Mouse (Mus musculus) duodenum, adult 2 months (tissue): ENCODE data around the gene Pfkfb2. TPM values are rescaled to one million over a fixed set of nuclear protein-coding genes. Genes with fewer than 3 reads are reported as not detected.

Source experiments
- polyA plus RNA-seq: library from polyadenylated mRNA; depleted of rRNA; stranded (reverse); fragments of >200 nt; gene quantifications from 2 replicates; pipeline ENCODE4 v1.2.3, GENCODE M21; 2012; ENCODE audit warnings: low replicate concordance; rRNA removed

Pfkfb2 gene
- 3.2 and 4.8 TPM in 2 replicates for polyA plus RNA-seq

DNA sequence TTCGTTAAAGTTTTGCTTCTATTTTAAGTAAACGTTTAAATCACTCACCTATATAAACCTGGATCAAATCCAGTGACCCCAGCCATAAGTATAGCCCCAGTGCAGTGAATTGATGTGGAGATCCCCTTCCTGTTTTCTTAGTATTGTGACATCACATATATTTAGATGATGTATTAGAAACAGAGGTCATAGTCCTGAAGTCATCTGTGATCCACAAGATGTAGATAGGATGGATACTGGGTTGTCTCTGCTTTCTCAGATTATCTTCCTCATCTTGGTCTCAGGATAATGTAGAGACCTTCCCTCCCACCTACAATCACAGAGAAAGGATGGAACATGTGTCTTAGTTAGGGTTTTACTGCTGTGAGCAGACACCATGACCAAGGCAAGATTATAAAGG, at the start of gene Pfkfb2:
Gene Pfkfb2 (minus strand): TSS at position 101 of the 400 bp plus-strand sequence.

DNA sequence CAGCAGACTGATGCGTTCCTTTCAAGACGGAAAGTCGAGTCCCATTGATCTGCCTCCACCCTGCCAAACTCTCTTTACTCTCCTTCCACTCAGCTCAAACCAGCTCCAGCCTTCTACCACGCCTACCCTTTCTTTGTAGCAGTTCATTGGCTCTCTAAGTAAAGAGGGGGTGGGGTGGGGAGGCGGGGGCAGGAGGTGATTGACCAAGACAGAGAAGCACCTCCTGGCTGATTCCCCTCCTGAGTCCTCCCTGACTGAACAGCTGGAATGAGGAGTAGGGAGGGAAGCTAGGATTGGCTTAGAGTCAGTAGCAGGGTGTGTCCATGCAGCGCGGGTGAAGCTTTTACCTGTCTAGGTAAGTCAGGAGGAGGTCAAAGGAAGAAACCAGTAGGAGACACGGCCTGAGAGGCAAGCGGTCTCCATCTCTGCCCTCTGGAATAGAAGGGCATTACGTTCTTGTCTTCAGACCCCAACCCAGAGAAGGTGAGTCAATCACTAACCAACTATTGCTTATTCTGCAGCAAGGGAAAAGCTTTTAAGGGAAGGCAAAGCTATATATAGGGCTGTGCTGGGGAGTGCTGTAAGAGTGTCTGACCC, 2.8 kb upstream of the Pfkfb2 start, which contains the start of gene AA986860:
Gene AA986860 (plus strand): TSS at position 236 of the 597 bp plus-strand sequence.

GRCm38 (mm10) chr1:130717291-130717871, 11.7 kb downstream of the Pfkfb2 start, which contains the start of gene Yod1:
Yod1 (plus strand) TSS chr1:130717327.

DNA sequence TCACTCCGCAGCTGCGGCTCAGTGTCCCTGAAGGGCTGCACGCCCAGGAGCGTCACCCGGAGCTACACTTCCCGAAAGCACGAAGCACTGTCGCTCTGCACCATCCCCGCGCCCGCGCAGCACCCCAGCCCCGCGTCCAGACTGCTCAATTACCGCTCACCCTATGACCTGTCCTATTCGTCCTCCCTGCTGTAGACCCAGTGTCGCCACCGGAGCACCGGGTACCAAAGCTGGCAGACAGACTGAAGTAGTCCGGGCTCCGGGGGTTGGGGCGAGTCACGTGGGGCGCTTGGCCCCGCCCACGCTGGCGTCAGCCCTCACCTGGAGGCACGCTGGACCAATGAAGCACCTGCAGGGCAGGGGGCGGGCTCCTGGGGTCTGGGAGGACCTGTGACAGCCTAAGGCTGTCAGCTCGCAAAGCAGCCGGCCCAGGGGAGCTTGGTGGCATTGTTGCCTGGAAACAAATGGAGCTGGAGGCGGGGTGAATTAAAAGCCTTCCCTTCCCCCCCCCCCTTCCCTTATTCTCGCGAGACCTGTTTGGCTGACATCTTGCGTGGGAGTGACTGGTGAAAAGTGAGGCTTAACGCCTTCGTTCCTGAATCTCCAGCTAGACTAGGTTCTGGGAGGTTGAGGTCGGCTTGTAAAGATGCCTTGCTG, 13.4 kb downstream of the Pfkfb2 start, which contains the start of gene Gm29427:
Gene Gm29427 (minus strand): TSS at position 239 of the 657 bp plus-strand sequence.

DNA sequence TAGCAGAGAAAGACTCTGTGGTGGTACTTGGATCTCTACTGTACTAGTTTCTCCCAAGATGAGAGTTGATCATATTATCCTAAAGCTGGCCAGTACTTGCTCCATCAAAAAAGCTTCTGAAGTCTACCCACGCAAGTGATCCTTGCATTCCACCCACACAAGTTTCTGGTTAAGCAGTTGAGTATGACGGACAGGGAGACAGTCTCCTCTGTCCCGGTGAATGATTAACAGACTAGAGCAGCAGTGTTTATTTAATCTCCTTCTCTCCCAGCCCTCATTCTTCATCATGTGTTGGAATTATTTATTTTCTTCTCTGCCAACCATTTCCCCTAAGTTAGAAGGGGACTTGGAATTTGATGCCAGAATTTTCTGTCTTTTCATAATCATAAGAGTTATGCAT, 67.6 kb downstream of the Pfkfb2 start, which contains the start of gene C4bp:
Gene C4bp (minus strand): TSS at position 179 of the 400 bp plus-strand sequence.

Other genes with a start within 250 kb of the Pfkfb2 start
- gene Zp3r, start 99.6 kb downstream of the Pfkfb2 start, polyA plus RNA-seq = not detected in 2 replicates
- gene C4bp, start 67.6 kb downstream of the Pfkfb2 start, polyA plus RNA-seq = 0.13 and 0.14 TPM in 2 replicates
- not detected in 2 replicates for gene Gm29427, start 13.5 kb downstream of the Pfkfb2 start, polyA plus RNA-seq
- gene Yod1, start 11.9 kb downstream of the Pfkfb2 start, polyA plus RNA-seq = 0.64 and 0.68 TPM in 2 replicates
- gene AA986860, start 2.7 kb upstream of the Pfkfb2 start, polyA plus RNA-seq = 13.2 and 28.1 TPM in 2 replicates
- 0.34 and 0.70 TPM in 2 replicates for gene Fcamr, start 71.6 kb upstream of the Pfkfb2 start, polyA plus RNA-seq
- 486 and 1,079 TPM in 2 replicates for gene Pigr, start 97.4 kb upstream of the Pfkfb2 start, polyA plus RNA-seq
- 24.0 TPM in 1 of 2 replicates, not detected in the other for gene Fcmr, start 136.4 kb upstream of the Pfkfb2 start, polyA plus RNA-seq
- gene Il24, start 158.2 kb upstream of the Pfkfb2 start, polyA plus RNA-seq = not detected in 2 replicates
- gene Il20, start 182.2 kb upstream of the Pfkfb2 start, polyA plus RNA-seq = not detected in 2 replicates
- not detected in 2 replicates for gene Il19, start 210.9 kb upstream of the Pfkfb2 start, polyA plus RNA-seq